Mouse (Mus musculus): Measurements from ENCODE around the gene C87436.

DNA sequence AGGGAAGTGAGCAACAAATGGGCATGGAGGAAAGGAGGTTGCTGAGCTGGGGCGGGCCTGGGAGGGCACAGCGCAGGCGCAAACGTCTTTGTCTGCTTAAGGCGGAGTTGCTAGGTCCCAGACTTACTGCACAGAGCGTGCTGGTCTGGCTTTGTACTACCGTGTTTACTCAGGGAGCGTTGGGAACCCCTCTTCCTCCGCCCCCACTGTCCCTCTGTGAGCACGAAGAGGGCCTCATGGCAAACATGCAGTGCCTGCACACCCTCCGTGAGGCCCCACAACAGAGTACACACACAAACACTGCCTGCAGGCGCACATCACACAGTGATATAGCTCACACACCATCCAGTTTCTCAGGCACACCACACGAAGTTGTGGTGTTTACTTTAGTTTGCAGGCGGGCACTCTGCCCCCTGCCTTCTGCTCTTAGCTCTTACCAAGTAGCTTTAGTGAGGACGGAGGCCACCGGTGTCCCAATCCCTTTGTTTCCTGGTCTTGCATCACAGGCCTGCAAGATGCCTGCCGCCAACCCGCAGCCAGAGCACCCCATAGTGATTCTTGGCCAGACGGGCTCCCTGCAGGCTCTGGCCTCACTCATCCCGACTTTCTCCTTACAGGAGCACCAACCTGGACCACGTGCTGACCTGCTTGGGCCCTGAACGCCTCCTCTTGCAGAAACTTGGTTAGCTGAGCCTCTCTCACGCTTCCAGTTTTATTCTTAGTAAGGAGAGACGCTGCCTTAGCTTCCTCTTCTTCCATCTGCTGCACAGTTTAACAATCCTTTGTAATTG is 49.4 kb downstream of the C87436 start:
- TF ChIP-seq CTCF (IDR thresholded peaks at IDR 0.05; ENCODE audit: borderline replicate concordance, control insufficient read depth, extremely low read depth, insufficient read depth, low read length, poor library complexity) (no peak; the same call in 1 of the 2 replicates), POLR2A (IDR thresholded peaks at IDR 0.05; ENCODE audit: control insufficient read depth, extremely low read depth, insufficient read depth, low read length, poor library complexity) (peak; percentile 82)

Measured in thymus, adult 2 months (tissue).